Mouse (Mus musculus) G1E (cell line): Measurements from ENCODE around the gene Tpcn1. TPM values are rescaled to one million over a fixed set of nuclear protein-coding genes. Genes with fewer than 3 reads are reported as not detected.

Experiments
- ATAC-seq: 2 replicates; pipeline ENCODE4 v1.8.0; 2016; ENCODE audit warnings: mild to moderate bottlenecking; ENCODE audit not compliant: insufficient number of reproducible peaks, poor library complexity, low FRiP score, severe bottlenecking; ENCODE audit errors: extremely low read depth
- DNase-seq: peaks from one replicate; pipeline ENCODE4 v3.0.0; 2012; ENCODE audit warnings: low spot score
- H3K27me3 ChIP-seq: 2 replicates; pipeline ENCODE4 v1.6.1; 2012; ENCODE audit warnings: mild to moderate bottlenecking, low read length, inconsistent platforms; ENCODE audit not compliant: insufficient read depth
- H3K36me3 ChIP-seq: replicated peaks from 2 replicates; pipeline ENCODE3; 2012; ENCODE audit warnings: mild to moderate bottlenecking, inconsistent platforms
- H3K4me1 ChIP-seq: 2 replicates; pipeline ENCODE4 v1.6.1; 2012; ENCODE audit warnings: low read depth, low read length, inconsistent platforms, mixed read lengths; ENCODE audit not compliant: insufficient read depth
- H3K4me3 ChIP-seq: 2 replicates; pipeline ENCODE4 v1.5.1; 2012; ENCODE audit warnings: low read depth, mild to moderate bottlenecking, inconsistent platforms, low read length, moderate library complexity, mixed read lengths
- H3K9me3 ChIP-seq: replicated peaks from 2 replicates; pipeline ENCODE4 v1.6.1; 2012; ENCODE audit warnings: inconsistent platforms
- CTCF ChIP-seq: IDR thresholded peaks from 2 replicates; pipeline ENCODE4 v1.5.1; 2012; ENCODE audit warnings: low read depth, low read length, inconsistent platforms, mixed read lengths
- GATA1 ChIP-seq: IDR thresholded peaks from 2 replicates; pipeline ENCODE4 v1.6.1; 2012; ENCODE audit warnings: borderline replicate concordance, low read length, inconsistent platforms, mixed read lengths
- GATA2 ChIP-seq: IDR thresholded peaks from 2 replicates; pipeline ENCODE4 v1.6.1; 2012; ENCODE audit warnings: low read depth, low read length, inconsistent platforms, borderline replicate concordance
- POLR2AphosphoS5 ChIP-seq: IDR thresholded peaks from 2 replicates; pipeline ENCODE4 v1.6.1; 2012; ENCODE audit warnings: low read depth, low read length, inconsistent platforms; ENCODE audit not compliant: insufficient replicate concordance
- TAL1 ChIP-seq: conservative IDR thresholded peaks from 2 replicates; pipeline ENCODE4 v1.6.1; 2012; ENCODE audit warnings: low read depth, low read length, inconsistent platforms, mixed read lengths
- polyA plus RNA-seq: library from polyadenylated mRNA; stranded (reverse); fragments of >175 nt; gene quantifications from 2 replicates; pipeline ENCODE4 v1.2.3, GENCODE M21; 2012
- total RNA-seq, 2 experiments: library from RNA; stranded (forward) in 1 of 2; stranded (reverse) in 1 of 2; fragments of 200-1000 nt in 1 of 2; fragments of >200 nt in 1 of 2; fragmentation: Nextera tagmentation in 1 of 2; gene quantifications; 2 replicates each; pipeline ENCODE4 v1.2.3; 2014 to 2017

Gene Tpcn1
- total and polyA plus RNA-seq, 3 experiments = 3.2 to 51.6 (median 33.2) TPM

GRCm38 (mm10) chr5:120592141-120592540 lies 3.7 kb upstream of the Tpcn1 start:
- H3K36me3 ChIP-seq = peaks cover 2% of the 10 kb centered on the region
- no peak overlapping the region for H3K4me3 ChIP-seq
- H3K4me1 ChIP-seq = peaks cover 64% of the 10 kb centered on the region
- no peaks in the 10 kb centered on the region for H3K27me3 ChIP-seq
- TF ChIP-seq CTCF = peak; percentile 13; the same call in 1 of the 2 replicates
- TF ChIP-seq GATA2 = no peak
- TF ChIP-seq POLR2AphosphoS5 = no peak
- peaks cover 5% of the 10 kb centered on the region; the same call in 1 of the 2 replicates for H3K9me3 ChIP-seq
- ATAC-seq = no peak
- DNase-seq = no peak

- H3K36me3 ChIP-seq = peaks cover 11% of the 10 kb centered on the region
- no peaks in the 10 kb centered on the region for H3K27me3 ChIP-seq
- no peak for DNase-seq
- no peak overlapping the region for H3K4me3 ChIP-seq
- peak; percentile 45 for TF ChIP-seq CTCF
- TF ChIP-seq TAL1 = no peak
- peaks cover 5% of the 10 kb centered on the region; the same call in 1 of the 2 replicates for H3K9me3 ChIP-seq
- no peak for ATAC-seq
- H3K4me1 ChIP-seq = peaks cover 65% of the 10 kb centered on the region
These were observed 2.0 kb upstream of the Tpcn1 start for GRCm38 (mm10) chr5:120590356-120591010.

GRCm38 (mm10) chr5:120587940-120588568 lies 419 bp downstream of the Tpcn1 start:
- H3K27me3 ChIP-seq = no peaks in the 10 kb centered on the region
- no peak for DNase-seq
- H3K36me3 ChIP-seq = peaks cover 33% of the 10 kb centered on the region
- H3K4me3 ChIP-seq = peak overlapping the region; percentile 84
- no peak for TF ChIP-seq POLR2AphosphoS5
- TF ChIP-seq GATA2 = no peak
- TF ChIP-seq CTCF = no peak
- no peak for TF ChIP-seq TAL1
- no peak for TF ChIP-seq GATA1
- H3K4me1 ChIP-seq = peaks cover 69% of the 10 kb centered on the region
- peaks cover 5% of the 10 kb centered on the region; the same call in 1 of the 2 replicates for H3K9me3 ChIP-seq
- ATAC-seq = no peak

- H3K4me3 ChIP-seq = peak overlapping the region; percentile 84
- DNase-seq (no peak), ATAC-seq (no peak; the same call in 1 of the 2 replicates)
- no peaks in the 10 kb centered on the region for H3K27me3 ChIP-seq
- peaks cover 66% of the 10 kb centered on the region for H3K4me1 ChIP-seq
- TF ChIP-seq GATA2 (no peak), TAL1 (no peak), CTCF (no peak), GATA1 (no peak), POLR2AphosphoS5 (no peak)
- H3K36me3 ChIP-seq = peaks cover 36% of the 10 kb centered on the region
- peaks cover 5% of the 10 kb centered on the region; the same call in 1 of the 2 replicates for H3K9me3 ChIP-seq
These were observed 902 bp downstream of the Tpcn1 start for GRCm38 (mm10) chr5:120587616-120587926.

- Histone ChIP-seq H3K27me3 (no peaks in the 10 kb centered on the region), H3K4me3 (peak overlapping the region; percentile 84; the same call in 1 of the 2 replicates), H3K9me3 (peaks cover 5% of the 10 kb centered on the region; the same call in 1 of the 2 replicates), H3K36me3 (peaks cover 41% of the 10 kb centered on the region), H3K4me1 (peaks cover 60% of the 10 kb centered on the region)
- ATAC-seq (no peak), DNase-seq (no peak)
- TF ChIP-seq CTCF (no peak), POLR2AphosphoS5 (no peak), GATA2 (no peak), TAL1 (no peak), GATA1 (no peak)
These were observed 1.5 kb downstream of the Tpcn1 start for GRCm38 (mm10) chr5:120586741-120587615.

- Histone ChIP-seq H3K9me3 (no peaks in the 10 kb centered on the region), H3K4me3 (peak overlapping the region; percentile 35; the same call in 1 of the 2 replicates), H3K4me1 (peaks cover 57% of the 10 kb centered on the region), H3K36me3 (peaks cover 60% of the 10 kb centered on the region), H3K27me3 (no peaks in the 10 kb centered on the region)
- no peak for ATAC-seq
- TF ChIP-seq CTCF (no peak), GATA2 (no peak), GATA1 (no peak), POLR2AphosphoS5 (no peak), TAL1 (no peak)
- no peak for DNase-seq
These were observed 3.5 kb downstream of the Tpcn1 start for GRCm38 (mm10) chr5:120584968-120585367.

- ATAC-seq (no peak), DNase-seq (no peak)
- TF ChIP-seq POLR2AphosphoS5 (no peak), CTCF (no peak), GATA1 (no peak), GATA2 (no peak), TAL1 (no peak)
- Histone ChIP-seq H3K4me3 (no peak overlapping the region), H3K27me3 (no peaks in the 10 kb centered on the region), H3K36me3 (peaks cover 75% of the 10 kb centered on the region), H3K4me1 (peaks cover 62% of the 10 kb centered on the region), H3K9me3 (no peaks in the 10 kb centered on the region)
These were observed 5.0 kb downstream of the Tpcn1 start for GRCm38 (mm10) chr5:120583511-120583910.
